Mouse (Mus musculus): ENCODE results near the gene Pde4b.

DNA sequence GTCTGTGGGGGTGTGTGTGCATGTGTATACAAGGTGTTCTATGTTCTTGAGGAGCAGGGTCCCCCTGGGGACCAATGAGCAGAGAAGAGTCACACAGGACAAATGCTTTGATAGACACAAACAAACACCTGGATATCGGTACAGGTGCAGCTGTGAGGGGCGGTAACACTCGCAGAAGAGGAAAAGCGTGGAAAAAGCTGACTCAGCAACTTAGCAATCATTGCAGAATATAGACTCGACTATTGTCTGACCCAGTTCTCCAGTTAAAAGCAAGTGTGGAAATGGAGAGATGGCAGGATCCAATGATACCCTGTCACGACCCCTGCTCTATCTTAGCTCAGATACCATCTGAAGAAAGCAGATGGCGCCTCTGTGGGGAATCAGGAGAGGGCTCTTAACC is 391.5 kb downstream of the Pde4b start:
- TF ChIP-seq CTCF (IDR thresholded peaks at IDR 0.05; ENCODE audit: control insufficient read depth, insufficient read depth, low read length) = no peak
- no peak for TF ChIP-seq POLR2A (IDR thresholded peaks at IDR 0.05; ENCODE audit: borderline replicate concordance, control insufficient read depth, low read depth, low read length)
